Mouse (Mus musculus) 3T3-L1 (cell line): ENCODE measurements around the gene Psg22.
"Not testable (repeated sequence)": the region's sequence is repeated elsewhere in the genome, so short reads cannot be mapped to it uniquely, and the experiment has no call there.

Source experiments
- DNase-seq: peaks from one replicate; pipeline ENCODE4 v3.0.0-alpha.2; 2015; ENCODE audit warnings: low read depth, low spot score

Gene Psg22

DNA sequence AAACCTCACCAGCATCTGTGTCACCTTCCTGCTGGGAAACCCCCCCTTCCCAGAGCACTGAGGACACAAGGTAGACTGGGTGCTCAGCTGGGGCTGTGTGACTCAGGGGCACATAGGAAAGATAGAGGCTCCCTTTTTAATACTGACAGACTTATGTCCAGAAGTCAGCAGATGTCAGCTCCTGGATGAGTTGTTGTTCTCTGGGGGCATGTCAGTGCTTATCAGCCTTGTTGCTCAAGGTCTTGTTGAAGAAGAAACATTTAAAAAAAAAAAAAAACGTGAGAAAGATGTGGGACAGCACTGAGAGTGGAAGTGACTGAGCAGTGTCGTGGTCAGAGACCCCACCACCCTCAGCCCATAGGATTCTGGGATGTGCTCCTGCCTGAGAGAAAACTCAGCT, at the start of gene Psg22:
Gene Psg22 (plus strand): TSS at position 301 of the 400 bp plus-strand sequence.
- no peak for DNase-seq

DNA sequence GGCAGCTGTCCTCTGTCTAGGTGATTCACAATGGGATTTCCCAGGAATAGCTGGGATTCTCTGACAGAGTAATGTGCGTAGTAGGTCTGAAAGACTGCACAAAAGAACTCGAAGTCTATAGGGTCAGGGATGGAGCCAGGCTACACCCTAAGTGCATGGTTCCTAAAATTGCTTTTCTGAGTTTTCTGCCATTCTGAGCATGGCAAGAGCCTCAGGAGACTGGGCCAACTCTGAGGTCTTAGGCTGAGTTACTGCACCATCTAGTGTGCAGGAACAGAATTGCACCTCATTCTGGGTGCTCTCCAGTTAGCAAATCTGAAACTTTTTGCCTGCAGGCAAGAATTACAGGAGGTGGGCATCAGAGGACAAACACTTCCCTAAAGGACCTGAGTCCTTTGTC, 38.1 kb upstream of the Psg22 start:
- DNase-seq = peak; percentile 59

DNA sequence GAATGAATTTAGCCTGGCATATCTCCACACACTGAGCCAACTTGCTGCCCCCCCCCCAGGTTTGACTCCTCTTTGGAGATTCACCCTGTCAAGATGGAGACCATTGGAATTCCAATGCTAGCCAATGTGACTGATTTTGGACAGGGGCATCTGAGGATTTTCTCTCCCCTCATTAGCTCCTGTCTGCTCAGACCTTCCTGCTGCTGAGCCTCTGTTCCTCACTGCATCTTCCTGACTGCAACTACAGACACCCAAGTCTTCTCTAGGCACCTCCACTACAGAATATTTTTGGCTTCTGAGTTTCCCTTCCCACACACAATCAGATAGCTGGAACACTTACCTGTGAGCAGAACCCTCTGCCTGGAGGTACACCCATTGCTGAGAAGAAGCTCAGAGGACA, 32.3 kb upstream of the Psg22 start:
- no peak for DNase-seq

DNA sequence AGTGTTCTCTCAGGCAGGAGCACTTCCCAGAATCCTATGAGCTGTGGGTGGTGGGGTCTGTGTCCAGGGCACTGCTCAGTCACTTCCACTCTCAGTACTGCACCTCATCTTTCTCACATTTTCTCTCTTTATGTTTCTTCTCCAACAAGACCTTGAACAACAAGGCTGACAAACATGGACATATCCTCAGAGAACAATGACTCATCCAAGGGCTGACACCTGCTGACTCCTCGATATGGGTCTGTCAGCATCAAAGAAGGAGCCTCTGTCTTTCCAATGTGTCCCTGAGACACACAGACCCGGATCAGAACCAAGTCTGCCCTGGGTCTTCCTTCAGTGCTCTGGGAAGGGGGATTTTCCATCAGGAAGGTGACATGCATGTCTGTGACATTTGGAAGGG, 31.8 kb upstream of the Psg22 start, which contains the start of gene Psg20:
Gene Psg20 (minus strand): TSS at position 101 of the 400 bp plus-strand sequence.
- no peak for DNase-seq

DNA sequence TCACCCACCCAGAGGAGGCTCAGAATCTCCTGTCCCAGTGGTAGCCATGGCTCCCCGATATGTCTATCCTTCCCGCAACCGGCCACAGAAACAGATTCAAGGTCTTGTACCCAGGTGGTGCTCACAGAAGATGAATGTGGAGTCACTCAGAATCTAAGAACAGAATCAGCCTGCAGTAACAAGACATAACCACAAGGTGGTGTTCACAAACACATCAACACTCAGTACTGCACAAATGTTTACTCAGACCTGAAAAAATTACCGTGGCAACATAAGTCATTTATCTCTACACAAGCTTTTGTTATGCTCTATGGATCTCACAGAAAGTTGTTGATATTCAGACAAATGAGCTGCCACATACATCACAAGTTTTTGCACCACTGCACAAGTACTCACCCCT, 7.6 kb upstream of the Psg22 start:
- peak; percentile 51 for DNase-seq

DNA sequence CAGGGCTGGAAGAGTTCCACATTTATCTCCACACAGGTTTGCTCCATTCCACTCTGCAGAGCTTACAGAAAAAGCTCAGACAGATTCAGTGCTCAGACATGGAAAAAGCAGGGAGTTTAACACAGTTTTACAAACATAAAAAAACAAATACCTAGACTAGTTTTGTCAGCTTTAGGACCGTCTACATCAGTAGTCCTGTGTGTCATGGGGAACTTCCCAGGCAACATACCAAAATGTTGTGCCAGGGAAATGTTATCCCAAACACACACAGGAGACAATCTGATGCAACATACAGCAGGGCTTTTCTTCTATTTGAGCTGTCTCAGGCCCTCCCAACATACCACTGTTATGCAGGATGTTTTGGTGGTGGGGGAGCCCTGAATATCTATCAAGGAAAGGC, 7.0 kb upstream of the Psg22 start:
- peak; percentile 51 for DNase-seq

DNA sequence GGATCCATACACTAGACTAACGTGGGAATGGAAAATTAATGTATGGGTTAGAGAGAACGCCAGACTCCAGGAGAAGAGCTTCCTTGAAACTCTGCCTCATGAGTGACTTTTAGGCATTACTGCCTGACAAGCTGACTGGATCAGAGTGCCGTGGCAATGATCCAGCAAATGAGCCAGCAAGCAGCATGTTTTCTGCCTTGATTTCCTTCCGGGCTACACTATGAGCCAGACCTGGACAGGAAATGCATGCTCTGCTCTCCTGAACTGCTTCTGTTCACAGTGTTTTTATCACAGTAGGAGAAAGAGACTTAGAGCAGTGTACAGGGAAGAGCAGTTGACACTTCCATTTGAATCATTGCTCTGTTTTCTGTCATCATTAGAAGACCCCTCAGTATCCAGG, 2.3 kb upstream of the Psg22 start:
- no peak for DNase-seq

DNA sequence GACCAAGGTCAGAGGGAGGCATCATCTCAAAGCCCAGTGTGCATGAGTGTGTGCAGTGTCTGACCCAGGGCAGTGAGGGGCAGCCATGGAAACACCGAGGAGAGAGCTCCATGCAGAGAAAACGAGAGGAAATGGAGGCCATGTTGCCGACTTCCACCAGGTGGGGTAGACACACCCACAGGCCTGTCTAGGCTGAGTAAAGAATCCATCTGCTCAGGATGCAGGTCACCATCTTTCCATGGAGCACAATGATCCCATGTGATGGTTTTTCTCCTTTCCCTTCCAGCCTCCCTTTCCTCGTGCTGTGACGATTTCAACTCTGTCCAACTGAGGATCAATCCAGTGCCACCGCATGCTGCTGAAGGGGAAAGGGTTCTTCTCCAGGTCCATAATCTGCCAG, 6.1 kb downstream of the Psg22 start:
- no peak for DNase-seq

DNA sequence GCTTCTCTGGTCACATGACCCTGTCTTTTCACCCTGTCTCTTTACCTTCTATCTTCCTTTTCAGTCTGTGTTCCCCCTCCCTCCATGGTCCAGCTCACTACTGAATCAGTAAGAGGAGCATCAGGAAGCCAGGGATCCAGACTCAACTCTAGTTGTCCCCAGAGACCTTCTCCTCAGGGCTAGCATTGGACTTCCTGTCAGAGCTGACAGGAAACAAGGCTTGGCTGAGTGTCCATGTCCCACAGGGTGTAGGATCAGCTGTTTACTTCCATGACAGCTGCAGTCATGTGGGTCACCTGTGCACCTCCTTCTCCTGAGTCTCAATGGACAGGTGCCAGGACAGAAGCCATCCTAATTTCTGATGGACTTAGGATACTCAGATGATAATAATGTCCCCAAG, 8.0 kb downstream of the Psg22 start:
- DNase-seq = not testable (repeated sequence)

DNA sequence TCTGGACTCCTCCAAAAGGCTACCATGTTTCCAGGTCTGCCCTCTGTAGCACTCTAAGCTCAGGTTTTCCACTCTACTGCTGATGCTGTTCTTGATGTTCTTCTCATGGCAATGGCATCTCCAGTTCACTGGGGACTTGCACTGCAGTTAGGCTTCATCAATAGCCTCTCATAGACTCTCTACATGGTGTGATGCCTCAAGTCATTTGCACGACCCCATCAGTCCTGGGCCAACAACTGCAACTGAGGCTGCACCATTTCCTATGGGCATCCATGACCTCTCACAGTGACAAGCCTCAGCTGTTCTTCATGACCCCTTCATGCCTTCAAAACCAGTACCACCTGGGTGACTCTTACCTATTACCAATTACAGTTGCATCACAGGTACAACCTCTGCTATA, 10.5 kb downstream of the Psg22 start:
- no peak for DNase-seq

DNA sequence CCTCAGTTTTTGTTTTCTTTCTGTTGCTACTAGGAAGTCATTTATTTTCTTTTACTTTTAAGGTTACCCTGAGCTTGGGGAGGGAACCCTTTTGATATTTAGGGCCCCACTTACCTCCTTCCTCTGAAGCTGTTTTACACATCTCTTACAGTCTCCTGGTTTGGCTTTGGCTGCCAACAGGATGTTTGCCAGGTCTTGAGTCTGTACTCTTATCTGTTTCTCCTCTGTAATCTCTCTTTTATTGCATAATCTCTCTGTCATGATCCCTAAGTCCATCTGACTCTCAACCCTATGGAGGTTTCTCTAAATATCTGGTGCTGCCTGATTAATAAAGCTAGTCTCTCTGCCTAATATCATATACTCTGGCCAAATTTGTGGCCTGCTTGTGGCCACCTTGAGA, 15.2 kb downstream of the Psg22 start:
- no peak for DNase-seq

DNA sequence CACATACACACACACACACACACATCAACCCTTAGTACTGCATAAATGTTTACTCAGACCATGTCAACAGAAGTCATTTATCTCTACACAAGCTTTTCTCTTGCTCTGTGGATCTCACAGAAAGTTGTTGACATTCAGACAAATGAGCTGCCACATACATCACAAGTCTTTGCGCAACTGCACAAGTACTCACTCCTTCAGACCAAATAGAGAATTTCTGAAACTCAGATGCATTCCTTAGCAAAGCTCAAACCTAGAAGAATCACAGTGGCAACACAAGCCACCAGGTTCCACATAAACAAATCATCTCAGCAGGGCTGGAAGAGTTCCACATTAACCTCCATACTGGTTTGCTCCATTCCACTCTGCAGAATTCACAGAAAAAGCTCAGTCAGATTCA, 16.6 kb downstream of the Psg22 start:
- DNase-seq = peak; percentile 81

DNA sequence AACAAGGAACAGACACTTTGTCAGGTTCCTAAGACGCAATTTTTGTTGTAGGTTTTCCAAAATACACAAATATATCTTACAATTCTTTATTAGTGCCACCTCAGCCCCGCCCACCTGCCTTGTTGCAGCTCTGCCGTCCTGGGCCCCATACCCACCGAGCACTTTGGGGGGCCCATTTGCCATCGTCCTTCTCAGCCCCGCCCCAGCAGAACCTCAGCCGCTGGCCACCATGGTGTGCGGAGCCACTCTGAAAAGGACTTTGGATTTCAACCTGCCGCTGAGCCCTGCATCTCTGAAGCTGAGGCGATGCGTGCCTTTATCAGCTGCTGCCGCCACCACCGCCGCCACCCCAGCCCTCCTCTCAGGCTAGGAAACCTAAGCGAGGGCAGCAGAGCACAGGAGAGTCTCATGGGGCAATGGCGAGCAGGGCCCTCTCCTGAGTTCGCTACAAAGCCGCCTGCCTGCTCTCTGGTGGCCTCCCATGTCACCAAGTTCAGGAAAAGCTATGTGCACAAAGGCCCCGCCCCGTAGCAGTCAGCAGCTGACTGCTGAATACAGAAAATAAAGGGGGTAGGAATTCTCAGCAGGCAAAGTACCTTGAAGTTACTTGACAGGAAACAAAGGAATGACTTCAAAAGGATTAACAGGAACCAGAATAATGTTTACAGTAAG, 28.4 kb downstream of the Psg22 start:
- no peak for DNase-seq

DNA sequence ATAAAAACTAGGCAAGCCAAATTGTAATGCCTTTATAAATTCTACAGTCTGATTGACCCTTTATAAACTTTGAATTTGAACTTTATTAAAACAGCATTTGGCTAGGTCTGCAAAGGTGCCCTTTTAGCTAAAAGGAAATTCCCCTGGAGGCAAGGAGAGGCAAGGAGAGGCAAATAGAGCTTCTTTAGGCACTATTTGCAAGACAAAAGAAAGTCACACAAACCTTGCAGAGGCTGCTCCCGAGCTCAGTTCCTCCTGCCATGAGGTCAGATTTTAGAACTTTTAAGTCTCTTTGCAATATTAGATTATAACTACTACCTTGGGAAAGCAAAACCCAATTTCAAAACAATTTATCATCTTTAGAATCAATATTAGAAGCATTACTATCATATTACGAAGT, 29.5 kb downstream of the Psg22 start:
- DNase-seq = not testable (repeated sequence)

DNA sequence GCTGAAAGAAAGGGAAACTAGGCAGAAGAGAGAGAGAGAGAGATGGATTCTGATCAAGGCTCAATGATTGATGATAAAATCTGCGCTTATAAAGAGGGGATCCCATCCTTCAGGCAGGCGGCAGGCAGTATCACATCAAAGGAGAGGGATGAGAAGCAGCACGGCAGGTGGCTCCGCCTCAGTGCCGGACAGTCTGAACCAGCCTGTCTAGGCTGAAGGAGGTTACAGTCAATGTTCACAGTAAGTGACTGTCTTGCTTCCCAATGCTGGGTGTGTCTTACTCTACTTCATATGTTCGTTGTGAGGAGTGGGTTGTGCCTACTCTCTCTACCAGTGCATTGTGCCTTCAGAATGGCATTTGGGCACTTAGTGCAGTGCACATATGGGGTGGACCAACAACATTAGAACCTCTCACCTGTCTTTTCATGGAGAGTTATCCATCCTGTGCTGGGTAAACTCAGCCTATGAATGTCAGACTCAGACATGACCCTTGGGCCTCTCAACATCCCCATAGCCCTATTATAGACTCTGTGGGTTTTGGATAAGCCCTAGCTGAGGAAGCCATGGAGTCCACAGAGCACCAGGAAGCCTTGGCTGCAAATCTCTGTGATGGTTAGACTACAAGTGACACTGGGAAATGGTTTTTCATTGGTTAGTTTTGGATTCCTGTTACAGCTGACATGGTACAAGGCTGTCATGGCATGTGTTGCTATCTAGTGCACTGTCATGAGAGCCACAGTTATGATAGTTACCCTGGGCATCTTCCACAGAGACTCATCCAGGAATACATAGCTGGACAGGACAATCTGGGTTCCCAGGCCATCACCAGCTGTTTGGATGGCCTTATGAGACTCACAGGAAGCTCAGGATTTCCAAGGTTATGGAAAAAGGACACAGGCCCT, 31.4 kb downstream of the Psg22 start:
- no peak for DNase-seq

DNA sequence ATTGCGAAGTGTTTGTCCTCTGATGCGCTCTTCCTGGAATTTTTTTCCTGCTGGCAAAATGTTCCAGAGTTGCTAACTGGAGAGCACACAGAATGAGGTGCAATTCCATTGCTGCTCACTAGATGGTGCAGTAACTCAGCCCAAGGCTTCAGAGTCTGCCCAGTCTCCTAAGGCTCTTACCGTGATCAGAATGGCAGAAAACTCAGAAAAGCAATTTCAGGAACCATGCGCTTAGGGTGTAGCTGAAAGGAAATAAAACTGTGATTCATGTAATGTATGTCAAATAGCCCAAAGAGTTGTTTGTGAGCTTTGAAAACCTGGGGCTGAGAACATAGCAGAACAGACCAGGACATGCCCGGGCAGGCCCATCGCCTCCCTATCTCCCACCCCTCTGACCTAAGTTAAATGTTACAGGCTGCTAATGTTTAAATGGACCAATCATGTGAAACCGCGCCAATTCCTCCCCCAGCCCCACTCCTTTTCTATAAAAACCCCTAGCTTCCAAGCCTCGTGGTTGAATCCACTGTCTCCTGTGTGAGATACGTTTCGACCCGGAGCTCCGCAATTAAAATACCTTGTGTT, 32.1 kb downstream of the Psg22 start:
- peak; percentile 92 for DNase-seq

DNA sequence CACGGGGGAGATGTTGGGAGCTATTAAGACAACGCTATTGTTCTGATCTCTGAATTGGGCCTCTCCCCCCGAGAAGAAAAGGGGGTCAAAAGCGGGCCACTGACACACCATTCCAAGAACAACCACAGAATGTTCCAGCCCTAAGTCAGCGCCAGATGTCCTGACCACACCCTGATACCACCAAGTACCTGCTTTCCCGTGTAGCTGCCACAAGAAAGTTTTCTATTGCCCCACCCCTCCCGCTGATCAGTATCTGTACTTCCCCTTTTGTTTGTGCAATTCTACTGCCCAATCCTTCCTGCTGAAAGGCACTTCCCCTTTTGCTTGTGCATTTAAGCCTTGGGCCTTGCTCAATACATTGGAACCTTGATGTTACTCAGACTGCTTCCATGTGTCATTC, 42.3 kb downstream of the Psg22 start:
- DNase-seq = not testable (repeated sequence)

DNA sequence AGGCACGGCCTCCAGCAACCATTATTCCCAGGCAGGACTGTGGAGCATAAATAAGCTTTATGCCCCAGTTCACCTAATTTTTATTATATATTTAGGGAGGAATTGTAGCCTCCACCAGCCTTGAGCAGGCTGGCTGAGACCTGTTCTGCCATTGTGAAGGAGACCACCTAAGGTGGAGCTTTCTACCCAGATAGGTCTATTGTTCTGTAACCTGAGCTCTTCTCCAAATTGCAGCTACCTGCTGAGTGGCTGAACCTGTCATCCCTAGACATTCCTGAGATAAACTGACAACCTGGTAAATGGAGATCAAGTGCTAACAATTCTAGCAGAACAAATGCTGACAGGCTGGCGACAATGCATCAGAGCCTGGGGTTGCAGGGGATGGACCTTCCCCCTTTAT, 45.0 kb downstream of the Psg22 start:
- DNase-seq = not testable (repeated sequence)
